Comparison of ENCODE assay signal across 8 mouse cellular contexts in the genomic region with DNA sequence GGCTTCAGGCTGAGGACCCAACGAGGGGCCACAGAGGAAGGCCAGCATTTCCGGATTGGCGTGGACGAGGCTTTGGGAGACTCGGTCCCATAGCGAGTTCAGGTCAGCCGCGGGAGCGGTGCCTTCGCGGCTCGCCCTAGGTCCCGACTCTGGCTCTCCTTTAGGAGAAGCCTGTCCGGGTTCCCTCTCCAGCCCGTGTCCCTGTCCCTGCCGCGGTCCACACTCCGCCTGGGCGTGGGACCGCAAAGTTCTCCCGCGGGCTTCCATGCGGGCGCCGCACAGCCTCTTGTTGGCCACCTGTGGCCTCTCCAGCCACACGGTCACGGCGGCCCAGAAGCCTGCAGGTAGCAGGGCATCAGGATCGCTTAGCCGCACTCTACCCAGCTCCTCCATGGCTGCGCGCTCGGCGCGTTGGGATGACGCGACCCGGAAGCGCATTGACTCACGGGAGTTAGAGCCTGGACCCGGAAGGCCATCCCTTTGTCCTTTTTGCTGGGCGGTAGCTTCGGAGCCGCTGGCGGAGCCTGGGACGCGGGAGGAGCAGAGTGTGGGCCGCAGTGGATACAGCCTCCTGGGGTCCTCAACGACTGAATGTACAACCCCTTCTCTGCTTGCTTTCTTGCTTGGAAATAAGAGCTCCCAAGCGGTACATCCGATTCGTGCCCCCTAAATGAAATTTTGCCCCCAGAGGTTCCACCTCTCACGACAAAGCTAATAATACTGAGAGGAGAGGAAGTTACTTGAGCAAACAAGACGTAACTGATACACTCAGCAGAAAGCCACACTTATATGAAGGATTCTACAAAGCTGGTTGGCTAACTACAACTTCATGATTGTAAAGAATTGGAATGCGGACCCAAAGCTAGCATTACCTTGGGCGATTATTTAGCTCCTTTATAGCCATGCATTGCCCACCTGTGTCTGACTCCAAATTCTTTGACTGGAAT. TPM values are rescaled to one million over a fixed set of nuclear protein-coding genes. Genes with fewer than 3 reads are reported as not detected.
A peak's percentile ranks its signal among the peaks of the same experiment; 100 is the strongest.
DNase-seq lines count a peak whose midpoint lies in the region; ATAC-seq and TF ChIP-seq lines count a peak whose summit lies in the region.

Trmt44 (minus strand) TSS at position 418 of the 947 bp plus-strand sequence.

- TF ChIP-seq CTCF in midbrain, postnatal 0 days (IDR thresholded peaks at IDR 0.05) = peak; percentile 4; the same call in 1 of the 2 replicates

- H3K4me3 ChIP-seq in embryonic facial prominence, embryonic 13.5 days = peak within 1 kb of the TSS; percentile 99
- peak within 1 kb of the TSS; percentile 98 for H3K4me3 ChIP-seq in limb, embryonic 14.5 days (replicated peaks; ENCODE audit: low read length)
- peak within 1 kb of the TSS; percentile 72 for H3K4me3 ChIP-seq in midbrain, postnatal 0 days (ENCODE audit: low read depth, low read length)

- peaks cover 12% of the 10 kb centered on the region for H3K4me1 ChIP-seq in embryonic facial prominence, embryonic 13.5 days
- peaks cover 7% of the 10 kb centered on the region; the same call in 1 of the 2 replicates for H3K4me1 ChIP-seq in limb, embryonic 14.5 days (ENCODE audit: control insufficient read depth, insufficient read depth, low read length)
- H3K4me1 ChIP-seq in midbrain, postnatal 0 days (ENCODE audit: insufficient read depth, low read length) = peaks cover 8% of the 10 kb centered on the region; the same call in 1 of the 2 replicates

- no peaks in the 10 kb centered on the region for H3K9me3 ChIP-seq in embryonic facial prominence, embryonic 13.5 days
- H3K9me3 ChIP-seq in limb, embryonic 14.5 days (ENCODE audit: control insufficient read depth, low read length) = no peaks in the 10 kb centered on the region
- H3K9me3 ChIP-seq in midbrain, postnatal 0 days (ENCODE audit: low read length) = no peaks in the 10 kb centered on the region

- peak; percentile 84 for ATAC-seq in embryonic facial prominence, embryonic 13.5 days (ENCODE audit: insufficient number of reproducible peaks, insufficient read depth, low FRiP score, low TSS enrichment, low read depth)
- peak; percentile 94 for ATAC-seq in limb, embryonic 14.5 days (ENCODE audit: low FRiP score, low read depth)
- peak; percentile 97 for ATAC-seq in midbrain, postnatal 0 days (ENCODE audit: low FRiP score)

- 3% methylated on average over 56 of the region's 56 CpGs for WGBS in embryonic facial prominence, embryonic 13.5 days
- 3% methylated on average over 54 of the region's 56 CpGs for WGBS in limb, embryonic 14.5 days
- WGBS in midbrain, postnatal 0 days = 4% methylated on average over 56 of the region's 56 CpGs

- no peaks in the 10 kb centered on the region; the same call in 1 of the 2 replicates for H3K27me3 ChIP-seq in embryonic facial prominence, embryonic 13.5 days
- no peaks in the 10 kb centered on the region for H3K27me3 ChIP-seq in limb, embryonic 14.5 days (ENCODE audit: control insufficient read depth, insufficient read depth, low read length)
- H3K27me3 ChIP-seq in midbrain, postnatal 0 days (ENCODE audit: insufficient read depth, low read length) = no peaks in the 10 kb centered on the region

- peak; percentile 88 for DNase-seq in 3134 (ENCODE audit: extremely low read depth, insufficient read length, low spot score)
- peak; percentile 96 to 97 for DNase-seq in adrenal gland, postnatal 36 days
- DNase-seq in heart, adult 8-10 months (ENCODE audit: low spot score) = peak; percentile 95
- peak; percentile 95 for DNase-seq in kidney, adult 9 months
- DNase-seq in limb, embryonic 14.5 days (ENCODE audit: low spot score) = peak; percentile 87
- peak; percentile 94 for DNase-seq in midbrain, postnatal 0 days (ENCODE audit: low spot score)
- DNase-seq in spleen, postnatal 14 days (ENCODE audit: low spot score in 2 of 2) = peak; percentile 68 to 85

- peak within 1 kb of the TSS; percentile 91 for H3K9ac ChIP-seq in embryonic facial prominence, embryonic 13.5 days
- H3K9ac ChIP-seq in limb, embryonic 14.5 days (ENCODE audit: low read depth, low read length, severe bottlenecking) = peak within 1 kb of the TSS; percentile 82
- peak within 1 kb of the TSS; percentile 70 for H3K9ac ChIP-seq in midbrain, postnatal 0 days (replicated peaks; ENCODE audit: low read length, poor library complexity, severe bottlenecking)

- peak within 1 kb of the TSS; percentile 80 for H3K27ac ChIP-seq in embryonic facial prominence, embryonic 13.5 days
- peak within 1 kb of the TSS; percentile 77 for H3K27ac ChIP-seq in limb, embryonic 14.5 days (replicated peaks; ENCODE audit: low read depth, low read length)
- peak within 1 kb of the TSS; percentile 80 for H3K27ac ChIP-seq in midbrain, postnatal 0 days (ENCODE audit: low read depth, low read length)

- H3K4me2 ChIP-seq in embryonic facial prominence, embryonic 13.5 days = peak within 1 kb of the TSS; percentile 97
- H3K4me2 ChIP-seq in limb, embryonic 14.5 days (replicated peaks; ENCODE audit: low read depth, low read length, severe bottlenecking) = peak within 1 kb of the TSS; percentile 66
- H3K4me2 ChIP-seq in midbrain, postnatal 0 days (ENCODE audit: low read depth, low read length, poor library complexity, severe bottlenecking) = peak within 1 kb of the TSS; percentile 97

- peak; percentile 92; the same call in 1 of the 2 replicates for TF ChIP-seq POLR2A in limb, embryonic 14.5 days (IDR thresholded peaks at IDR 0.05; ENCODE audit: borderline replicate concordance, extremely low read depth, insufficient read depth, insufficient read length)

- peaks cover 36% of the 10 kb centered on the region for H3K36me3 ChIP-seq in embryonic facial prominence, embryonic 13.5 days
- H3K36me3 ChIP-seq in limb, embryonic 14.5 days (ENCODE audit: control insufficient read depth, insufficient read depth, low read length) = peaks cover 31% of the 10 kb centered on the region
- peaks cover 30% of the 10 kb centered on the region for H3K36me3 ChIP-seq in midbrain, postnatal 0 days (ENCODE audit: insufficient read depth, low read length)

RNA-seq across cellular contexts. Expression of gene Trmt44, which starts in this region (rescaled TPM):
- total RNA-seq in adrenal gland, postnatal 36 days (2021) = 1 to 10 TPM; 5.4 to 7.9 TPM
- polyA plus RNA-seq in embryonic facial prominence, embryonic 13.5 days (2015; fragmentation: Nextera tagmentation; extraction: Ambion mirVana) = 8.1 and 9.2 TPM in 2 replicates
- 1 to 10 TPM; 1.7 to 2.1 (median 2.0) TPM for total RNA-seq in heart, adult 8-10 months (2022)
- polyA plus RNA-seq in limb, embryonic 14.5 days (2012; rRNA removed) = 7.5 and 8.3 TPM in 2 replicates
- polyA plus RNA-seq in limb, embryonic 14.5 days (2014; fragmentation: Nextera tagmentation; extraction: Ambion mirVana) = 7.6 and 8.5 TPM in 2 replicates
- 5.8 and 11.3 TPM in 2 replicates for total RNA-seq in midbrain, postnatal 0 days (2014; rRNA removed)
- polyA plus RNA-seq in midbrain, postnatal 0 days (2015; fragmentation: Nextera tagmentation; extraction: Ambion mirVana) = 3.4 and 4.9 TPM in 2 replicates

Comparison
In these comparisons a context has a peak if more than half of its experiments do, and no peak if none do; other contexts are left out.
1. Peak in every context shown above with its lines: DNase-seq, ATAC-seq, H3K4me3 ChIP-seq and H3K27ac ChIP-seq.